In the genomic region with DNA sequence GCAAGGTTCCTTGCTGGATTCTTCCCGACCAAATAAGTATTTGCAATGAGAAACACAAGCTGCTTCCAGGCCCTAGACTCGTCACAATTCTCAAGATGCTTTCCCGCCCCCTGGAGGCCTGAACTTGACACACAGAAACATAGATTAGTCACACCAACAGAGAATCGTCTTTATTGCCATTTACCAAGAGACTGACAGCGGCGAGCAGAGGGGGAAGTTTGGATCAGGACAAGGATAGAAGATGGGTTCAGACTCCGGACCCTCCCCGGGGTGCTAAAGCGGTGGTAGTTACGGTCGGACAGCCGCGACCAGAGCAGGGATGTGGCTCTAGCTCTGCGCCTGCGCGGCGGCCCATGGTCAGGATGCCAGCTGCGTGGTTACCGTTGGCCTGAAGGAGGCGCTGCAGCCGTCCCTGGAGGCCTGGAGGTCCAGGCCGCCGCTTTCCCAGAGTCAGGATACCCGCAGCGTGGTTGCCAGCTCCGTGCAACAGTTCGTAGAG, we compare ENCODE assay signal across 8 mouse cellular contexts. TPM values are rescaled to one million over a fixed set of nuclear protein-coding genes. Genes with fewer than 3 reads are reported as not detected.
DNase-seq lines count a peak whose midpoint lies in the region; ATAC-seq and TF ChIP-seq lines count a peak whose summit lies in the region.

No protein-coding gene starts in this region.

- H3K27me3 ChIP-seq in heart, embryonic 10.5 days (ENCODE audit: insufficient read depth, poor library complexity, severe bottlenecking): peaks cover 63% of the 10 kb centered on the region
- peaks cover 21% of the 10 kb centered on the region for H3K27me3 ChIP-seq in kidney, embryonic 14.5 days (ENCODE audit: control insufficient read depth, insufficient read depth, low read length)
- peaks cover 55% of the 10 kb centered on the region for H3K27me3 ChIP-seq in limb, embryonic 15.5 days
- no peaks in the 10 kb centered on the region for H3K27me3 ChIP-seq in midbrain, postnatal 0 days (ENCODE audit: insufficient read depth, low read length)

- peak; percentile 38; the same call in 1 of the 2 replicates for TF ChIP-seq CTCF in bone marrow macrophage, adult 2 months (IDR thresholded peaks at IDR 0.05; ENCODE audit: low read depth, low read length)
- peak; percentile 91 for TF ChIP-seq CTCF in embryonic fibroblast, embryonic 13.5 days (IDR thresholded peaks at IDR 0.05; ENCODE audit: borderline replicate concordance, insufficient read depth, low read length)
- TF ChIP-seq CTCF in midbrain, postnatal 0 days (IDR thresholded peaks at IDR 0.05): peak; percentile 83

- H3K36me3 ChIP-seq in heart, embryonic 10.5 days: no peaks in the 10 kb centered on the region
- H3K36me3 ChIP-seq in kidney, embryonic 14.5 days (ENCODE audit: control insufficient read depth, insufficient read depth, low read length): no peaks in the 10 kb centered on the region
- no peaks in the 10 kb centered on the region for H3K36me3 ChIP-seq in limb, embryonic 15.5 days
- 0 out of 2 replicates have a peak, but pooled peaks cover 3% of the 10 kb centered on the region for H3K36me3 ChIP-seq in midbrain, postnatal 0 days (ENCODE audit: insufficient read depth, low read length)

- no peak overlapping the region for H3K27ac ChIP-seq in bone marrow macrophage, adult 2 months (ENCODE audit: insufficient read depth, low read depth, low read length)
- no peak overlapping the region for H3K27ac ChIP-seq in embryonic fibroblast, embryonic 13.5 days (ENCODE audit: insufficient read depth, low read length)
- H3K27ac ChIP-seq in heart, embryonic 10.5 days: 0 out of 2 replicates have a peak overlapping the region, but pooled peaks have one; percentile 18
- no peak overlapping the region for H3K27ac ChIP-seq in kidney, embryonic 14.5 days (ENCODE audit: low read depth, low read length)
- no peak overlapping the region for H3K27ac ChIP-seq in limb, embryonic 15.5 days
- H3K27ac ChIP-seq in midbrain, postnatal 0 days (ENCODE audit: low read depth, low read length): peak overlapping the region; percentile 57

- peak overlapping the region; percentile 56 for H3K4me3 ChIP-seq in bone marrow macrophage, adult 2 months (ENCODE audit: insufficient read depth, low read length)
- H3K4me3 ChIP-seq in embryonic fibroblast, embryonic 13.5 days (ENCODE audit: insufficient read depth, low read length): peak overlapping the region; percentile 61
- peak overlapping the region; percentile 63 for H3K4me3 ChIP-seq in heart, embryonic 10.5 days
- H3K4me3 ChIP-seq in kidney, embryonic 14.5 days (ENCODE audit: low read length): peak overlapping the region; percentile 38
- H3K4me3 ChIP-seq in limb, embryonic 15.5 days: peak overlapping the region; percentile 36
- peak overlapping the region; percentile 40 for H3K4me3 ChIP-seq in midbrain, postnatal 0 days (ENCODE audit: low read depth, low read length)

- DNase-seq in B cell, adult 2 months: peak; percentile 89 to 91
- DNase-seq in heart, embryonic 10.5 days (ENCODE audit: low spot score): peak; percentile 94
- DNase-seq in midbrain, postnatal 0 days (ENCODE audit: low spot score): peak; percentile 91
- DNase-seq in spleen, postnatal 14 days (ENCODE audit: low spot score in 2 of 2): peak; percentile 53 to 76

- peak; percentile 73; the same call in 1 of the 2 replicates for ATAC-seq in kidney, embryonic 14.5 days (ENCODE audit: low FRiP score, low TSS enrichment)
- no peak for ATAC-seq in limb, embryonic 15.5 days (ENCODE audit: insufficient number of reproducible peaks, low FRiP score, low TSS enrichment, low read depth)
- peak; percentile 58; the same call in 1 of the 2 replicates for ATAC-seq in midbrain, postnatal 0 days (ENCODE audit: low FRiP score)

- no peaks in the 10 kb centered on the region for H3K9me3 ChIP-seq in heart, embryonic 10.5 days
- no peaks in the 10 kb centered on the region for H3K9me3 ChIP-seq in kidney, embryonic 14.5 days (ENCODE audit: control insufficient read depth, low read length)
- no peaks in the 10 kb centered on the region for H3K9me3 ChIP-seq in limb, embryonic 15.5 days
- no peaks in the 10 kb centered on the region for H3K9me3 ChIP-seq in midbrain, postnatal 0 days (ENCODE audit: low read length)

- peak overlapping the region; percentile 84 for H3K4me2 ChIP-seq in kidney, embryonic 14.5 days (replicated peaks; ENCODE audit: low read depth, low read length)
- H3K4me2 ChIP-seq in limb, embryonic 15.5 days: peak overlapping the region; percentile 60
- peak overlapping the region; percentile 63 for H3K4me2 ChIP-seq in midbrain, postnatal 0 days (ENCODE audit: low read depth, low read length, poor library complexity, severe bottlenecking)

- TF ChIP-seq POLR2A in bone marrow macrophage, adult 2 months (IDR thresholded peaks at IDR 0.05; ENCODE audit: borderline replicate concordance, low read depth, low read length): no peak
- 0 out of 2 replicates have a peak, but pooled peaks have one; percentile 24 for TF ChIP-seq POLR2A in embryonic fibroblast, embryonic 13.5 days (IDR thresholded peaks at IDR 0.05; ENCODE audit: low read depth, low read length)

- peak overlapping the region; percentile 57; the same call in 1 of the 2 replicates for H3K9ac ChIP-seq in kidney, embryonic 14.5 days (ENCODE audit: low read depth, low read length)
- H3K9ac ChIP-seq in limb, embryonic 15.5 days: no peak overlapping the region
- peak overlapping the region; percentile 45 for H3K9ac ChIP-seq in midbrain, postnatal 0 days (replicated peaks; ENCODE audit: low read length, poor library complexity, severe bottlenecking)

- under 1% methylated on average over 27 of the region's 27 CpGs for WGBS in heart, embryonic 10.5 days
- under 1% methylated on average over 26 of the region's 27 CpGs for WGBS in kidney, embryonic 14.5 days
- WGBS in limb, embryonic 15.5 days: under 1% methylated on average over 27 of the region's 27 CpGs
- 1% methylated on average over 27 of the region's 27 CpGs for WGBS in midbrain, postnatal 0 days

- peaks cover 9% of the 10 kb centered on the region for H3K4me1 ChIP-seq in bone marrow macrophage, adult 2 months (ENCODE audit: control insufficient read depth, insufficient read depth, low read length)
- no peaks in the 10 kb centered on the region for H3K4me1 ChIP-seq in embryonic fibroblast, embryonic 13.5 days (ENCODE audit: control insufficient read depth, insufficient read depth, low read length)
- H3K4me1 ChIP-seq in heart, embryonic 10.5 days: peaks cover 26% of the 10 kb centered on the region
- H3K4me1 ChIP-seq in kidney, embryonic 14.5 days (ENCODE audit: control insufficient read depth, insufficient read depth, low read length): peaks cover 6% of the 10 kb centered on the region; the same call in 1 of the 2 replicates
- peaks cover 19% of the 10 kb centered on the region for H3K4me1 ChIP-seq in limb, embryonic 15.5 days
- 0 out of 2 replicates have a peak, but pooled peaks cover 7% of the 10 kb centered on the region for H3K4me1 ChIP-seq in midbrain, postnatal 0 days (ENCODE audit: insufficient read depth, low read length)

RNA-seq across cellular contexts. Expression of a gene that starts 1.1 kb away (rescaled TPM):
- not detected in 2 replicates for polyA plus RNA-seq in bone marrow macrophage, adult 2 months (2012; ENCODE audit: insufficient read depth, insufficient read length, missing spikeins)
- not detected in 2 replicates for polyA plus RNA-seq in embryonic fibroblast, embryonic 13.5 days (2011; ENCODE audit: insufficient read length, low read depth, missing spikeins)
- polyA plus RNA-seq in heart, embryonic 10.5 days (2016; fragmentation: Nextera tagmentation; extraction: Ambion mirVana): not detected in 2 replicates
- polyA plus RNA-seq in kidney, embryonic 14.5 days (2014; fragmentation: Nextera tagmentation; extraction: Ambion mirVana): not detected in 2 replicates
- polyA plus RNA-seq in limb, embryonic 15.5 days (2015; fragmentation: Nextera tagmentation; extraction: Ambion mirVana): not detected in 2 replicates
- total RNA-seq in midbrain, postnatal 0 days (2014; rRNA removed): 4.5 and 6.7 TPM in 2 replicates
- 5.7 and 16.8 TPM in 2 replicates for polyA plus RNA-seq in midbrain, postnatal 0 days (2015; fragmentation: Nextera tagmentation; extraction: Ambion mirVana)

RNA-seq across cellular contexts. Expression of a gene that starts 1.9 kb away (rescaled TPM):
- polyA plus RNA-seq in bone marrow macrophage, adult 2 months (2012; ENCODE audit: insufficient read depth, insufficient read length, missing spikeins): not detected in 2 replicates
- polyA plus RNA-seq in embryonic fibroblast, embryonic 13.5 days (2011; ENCODE audit: insufficient read length, low read depth, missing spikeins): not detected in 2 replicates
- polyA plus RNA-seq in heart, embryonic 10.5 days (2016; fragmentation: Nextera tagmentation; extraction: Ambion mirVana): not detected in 2 replicates
- polyA plus RNA-seq in kidney, embryonic 14.5 days (2014; fragmentation: Nextera tagmentation; extraction: Ambion mirVana): 0.07 TPM in 1 of 2 replicates, not detected in the other
- not detected in 2 replicates for polyA plus RNA-seq in limb, embryonic 15.5 days (2015; fragmentation: Nextera tagmentation; extraction: Ambion mirVana)
- total RNA-seq in midbrain, postnatal 0 days (2014; rRNA removed): 13.7 and 19.6 TPM in 2 replicates
- 6.1 and 7.4 TPM in 2 replicates for polyA plus RNA-seq in midbrain, postnatal 0 days (2015; fragmentation: Nextera tagmentation; extraction: Ambion mirVana)

RNA-seq across cellular contexts. Expression of a gene that starts 9.2 kb away (rescaled TPM):
- 12.0 and 15.6 TPM in 2 replicates for polyA plus RNA-seq in bone marrow macrophage, adult 2 months (2012; ENCODE audit: insufficient read depth, insufficient read length, missing spikeins)
- polyA plus RNA-seq in embryonic fibroblast, embryonic 13.5 days (2011; ENCODE audit: insufficient read length, low read depth, missing spikeins): 8.6 and 12.8 TPM in 2 replicates
- 4.8 and 6.3 TPM in 2 replicates for polyA plus RNA-seq in heart, embryonic 10.5 days (2016; fragmentation: Nextera tagmentation; extraction: Ambion mirVana)
- 3.6 and 4.5 TPM in 2 replicates for polyA plus RNA-seq in kidney, embryonic 14.5 days (2014; fragmentation: Nextera tagmentation; extraction: Ambion mirVana)
- 7.5 and 8.2 TPM in 2 replicates for polyA plus RNA-seq in limb, embryonic 15.5 days (2015; fragmentation: Nextera tagmentation; extraction: Ambion mirVana)
- 13.9 and 14.1 TPM in 2 replicates for total RNA-seq in midbrain, postnatal 0 days (2014; rRNA removed)
- 6.5 and 6.7 TPM in 2 replicates for polyA plus RNA-seq in midbrain, postnatal 0 days (2015; fragmentation: Nextera tagmentation; extraction: Ambion mirVana)

RNA-seq across cellular contexts. Expression of a gene that starts 23.6 kb away (rescaled TPM):
- polyA plus RNA-seq in bone marrow macrophage, adult 2 months (2012; ENCODE audit: insufficient read depth, insufficient read length, missing spikeins): 269 and 300 TPM in 2 replicates
- 163 and 168 TPM in 2 replicates for polyA plus RNA-seq in embryonic fibroblast, embryonic 13.5 days (2011; ENCODE audit: insufficient read length, low read depth, missing spikeins)
- polyA plus RNA-seq in heart, embryonic 10.5 days (2016; fragmentation: Nextera tagmentation; extraction: Ambion mirVana): 13.7 and 13.9 TPM in 2 replicates
- polyA plus RNA-seq in kidney, embryonic 14.5 days (2014; fragmentation: Nextera tagmentation; extraction: Ambion mirVana): 46.8 and 92.8 TPM in 2 replicates
- polyA plus RNA-seq in limb, embryonic 15.5 days (2015; fragmentation: Nextera tagmentation; extraction: Ambion mirVana): 19.7 and 30.8 TPM in 2 replicates
- 218 and 250 TPM in 2 replicates for total RNA-seq in midbrain, postnatal 0 days (2014; rRNA removed)
- 33.8 and 34.4 TPM in 2 replicates for polyA plus RNA-seq in midbrain, postnatal 0 days (2015; fragmentation: Nextera tagmentation; extraction: Ambion mirVana)

RNA-seq across cellular contexts. Expression of a gene that starts 47.9 kb away (rescaled TPM):
- not detected in 2 replicates for polyA plus RNA-seq in bone marrow macrophage, adult 2 months (2012; ENCODE audit: insufficient read depth, insufficient read length, missing spikeins)
- not detected in 2 replicates for polyA plus RNA-seq in embryonic fibroblast, embryonic 13.5 days (2011; ENCODE audit: insufficient read length, low read depth, missing spikeins)
- polyA plus RNA-seq in heart, embryonic 10.5 days (2016; fragmentation: Nextera tagmentation; extraction: Ambion mirVana): 0.19 and 0.34 TPM in 2 replicates
- polyA plus RNA-seq in kidney, embryonic 14.5 days (2014; fragmentation: Nextera tagmentation; extraction: Ambion mirVana): 0.47 TPM in 1 of 2 replicates, not detected in the other
- 0.32 and 0.57 TPM in 2 replicates for polyA plus RNA-seq in limb, embryonic 15.5 days (2015; fragmentation: Nextera tagmentation; extraction: Ambion mirVana)
- not detected in 2 replicates for total RNA-seq in midbrain, postnatal 0 days (2014; rRNA removed)
- polyA plus RNA-seq in midbrain, postnatal 0 days (2015; fragmentation: Nextera tagmentation; extraction: Ambion mirVana): not detected in 2 replicates

Comparison
In these comparisons a context has a peak if more than half of its experiments do, and no peak if none do; other contexts are left out.
1. H3K27ac ChIP-seq: peak in heart, embryonic 10.5 days (single experiment) and midbrain, postnatal 0 days (single experiment); none in bone marrow macrophage, adult 2 months (single experiment), embryonic fibroblast, embryonic 13.5 days (single experiment), kidney, embryonic 14.5 days (single experiment) and limb, embryonic 15.5 days (single experiment).
2. CTCF ChIP-seq: peak in every context shown above with its lines; median percentile 91 in embryonic fibroblast, embryonic 13.5 days; 83 in midbrain, postnatal 0 days; 38 in bone marrow macrophage, adult 2 months.
3. Peak in every context shown above with its lines, with median percentiles within 50 percentile points of each other: DNase-seq, H3K4me3 ChIP-seq and H3K4me2 ChIP-seq.